Mouse (Mus musculus) bone marrow macrophage, adult 2 months (primary cell): ENCODE measurements at regions not wholly inside any gene's neighbourhood (a gene's known extent, or its start where the extent isn't known, plus 50 kb on each side); places are given as distances from the start of the nearest gene placed in this dataset.

ENCODE experiments used
- CTCF ChIP-seq: IDR thresholded peaks from 2 replicates; pipeline ENCODE4 v1.5.1; 2012; ENCODE audit warnings: low read depth, mild to moderate bottlenecking, low read length, moderate library complexity
- POLR2A ChIP-seq: IDR thresholded peaks from 2 replicates; pipeline ENCODE4 v1.6.1; 2012; ENCODE audit warnings: mild to moderate bottlenecking, low read depth, low read length, borderline replicate concordance

GRCm38 (mm10) chr12:70556820-70557219, 103.9 kb downstream of the Tmx1 start:
- no peak for TF ChIP-seq POLR2A
- TF ChIP-seq CTCF = no peak
